Mouse (Mus musculus) naive thymus-derived CD4-positive, alpha-beta T cell, adult 2 months (primary cell): ENCODE data around the gene Dnm2.

Experiments used
- DNase-seq: peaks from one replicate; pipeline ENCODE4 v3.0.0-alpha.2; 2011; ENCODE audit warnings: low read depth

The Dnm2 gene

GRCm38 (mm10) chr9:21424631-21425555 lies at the start of gene Dnm2:
Dnm2 (plus strand) TSS chr9:21424908.
- peak; percentile 100 for DNase-seq

- peak; percentile 50 for DNase-seq
Measured at GRCm38 (mm10) chr9:21379195-21379594, 45.5 kb upstream of the Dnm2 start.

GRCm38 (mm10) chr9:21380868-21381267 lies 43.8 kb upstream of the Dnm2 start:
- DNase-seq, result no peak

- no peak for DNase-seq
Measured at GRCm38 (mm10) chr9:21383966-21384365, 40.7 kb upstream of the Dnm2 start.

GRCm38 (mm10) chr9:21392646-21393175 lies 32.0 kb upstream of the Dnm2 start:
- DNase-seq, result no peak

- DNase-seq, result no peak
Measured at GRCm38 (mm10) chr9:21395692-21396091, 29.0 kb upstream of the Dnm2 start.

- DNase-seq, result no peak
Measured at GRCm38 (mm10) chr9:21397170-21397569, 27.5 kb upstream of the Dnm2 start.

- DNase-seq, result no peak
Measured at GRCm38 (mm10) chr9:21401042-21401441, 23.7 kb upstream of the Dnm2 start.

GRCm38 (mm10) chr9:21402764-21403253 lies 21.9 kb upstream of the Dnm2 start:
- no peak for DNase-seq

- DNase-seq, result no peak
Measured at GRCm38 (mm10) chr9:21403745-21404144, 21.0 kb upstream of the Dnm2 start.

- no peak for DNase-seq
Measured at GRCm38 (mm10) chr9:21405525-21405924, 19.2 kb upstream of the Dnm2 start.

GRCm38 (mm10) chr9:21407951-21408350 lies 16.8 kb upstream of the Dnm2 start:
- DNase-seq, result no peak

GRCm38 (mm10) chr9:21408624-21409023 lies 16.1 kb upstream of the Dnm2 start:
- no peak for DNase-seq

GRCm38 (mm10) chr9:21409592-21410317 lies 15.0 kb upstream of the Dnm2 start:
- peak; percentile 91 for DNase-seq

- DNase-seq, result peak; percentile 89
Measured at GRCm38 (mm10) chr9:21411669-21412550, 12.8 kb upstream of the Dnm2 start, which contains the start of gene Qtrt1. Qtrt1 (plus strand) TSS chr9:21411837.

GRCm38 (mm10) chr9:21417866-21418265 lies 6.8 kb upstream of the Dnm2 start:
- DNase-seq, result no peak

GRCm38 (mm10) chr9:21419646-21420045 lies 5.1 kb upstream of the Dnm2 start:
- peak; percentile 52 for DNase-seq

GRCm38 (mm10) chr9:21425556-21425945 lies 843 bp downstream of the Dnm2 start:
- no peak for DNase-seq

GRCm38 (mm10) chr9:21426013-21426412 lies 1.3 kb downstream of the Dnm2 start:
- no peak for DNase-seq

- DNase-seq, result no peak
Measured at GRCm38 (mm10) chr9:21426525-21426924, 1.8 kb downstream of the Dnm2 start.

- DNase-seq, result no peak
Measured at GRCm38 (mm10) chr9:21427773-21428172, 3.1 kb downstream of the Dnm2 start.

- no peak for DNase-seq
Measured at GRCm38 (mm10) chr9:21428178-21428577, 3.5 kb downstream of the Dnm2 start.
